Mouse (Mus musculus) midbrain, embryonic 15.5 days (tissue): ENCODE data around the gene Zfp146. TPM values are rescaled to one million over a fixed set of nuclear protein-coding genes. Genes with fewer than 3 reads are reported as not detected.
A peak's percentile ranks its signal among the peaks of the same experiment; 100 is the strongest.
"Not testable (repeated sequence)": the region's sequence is repeated elsewhere in the genome, so short reads cannot be mapped to it uniquely, and the experiment has no call there.

Source experiments
- ATAC-seq: fragments of 200-750 bp; cut with Nextera tagmentation; replicated peaks from 2 replicates; pipeline ENCODE4 v1.8.0; 2017; ENCODE audit warnings: moderate TSS enrichment
- H3K27ac ChIP-seq: fragments of 300-500 bp; sonication (generic); 2 replicates; pipeline ENCODE4 v1.5.1; 2015; ENCODE audit warnings: mild to moderate bottlenecking, inconsistent platforms
- H3K27me3 ChIP-seq: fragments of 300-500 bp; sonication (generic); replicated peaks from 2 replicates; pipeline ENCODE4 v1.6.1; 2015; ENCODE audit warnings: inconsistent platforms
- H3K36me3 ChIP-seq: fragments of 300-500 bp; sonication (generic); replicated peaks from 2 replicates; pipeline ENCODE4 v1.6.1; 2015; ENCODE audit warnings: inconsistent platforms
- H3K4me1 ChIP-seq: fragments of 300-500 bp; sonication (generic); 2 replicates; pipeline ENCODE4 v1.6.1; 2015; ENCODE audit warnings: inconsistent platforms
- H3K4me2 ChIP-seq: fragments of 300-500 bp; sonication (generic); 2 replicates; pipeline ENCODE4 v1.6.1; 2015; ENCODE audit warnings: inconsistent platforms, mild to moderate bottlenecking, moderate library complexity
- H3K4me3 ChIP-seq: fragments of 300-500 bp; sonication (generic); 2 replicates; pipeline ENCODE4 v1.5.1; 2015; ENCODE audit warnings: mild to moderate bottlenecking, inconsistent platforms
- H3K9ac ChIP-seq: fragments of 300-500 bp; sonication (generic); 2 replicates; pipeline ENCODE4 v1.6.1; 2015; ENCODE audit warnings: mild to moderate bottlenecking, inconsistent platforms
- H3K9me3 ChIP-seq: fragments of 300-500 bp; sonication (generic); 2 replicates; pipeline ENCODE4 v1.6.1; 2016; ENCODE audit warnings: inconsistent platforms
- WGBS: fragments of 180-500 bp; shearing (Covaris S2); methylation state at CpG from one replicate; pipeline ENCODE4 v1.1.7; 2015; ENCODE audit warnings: mixed read lengths; 5-methylcytosine and 5-hydroxymethylcytosine counted together
- polyA plus RNA-seq: library from polyadenylated mRNA; unstranded; fragments of >200 nt; fragmentation: Nextera tagmentation; extraction: Ambion mirVana; gene quantifications from 2 replicates; pipeline ENCODE4 v1.2.1, GENCODE M21; 2015

Zfp146 gene
- polyA plus RNA-seq, 1 experiment from 2014 or later, result 15.4 TPM

DNA sequence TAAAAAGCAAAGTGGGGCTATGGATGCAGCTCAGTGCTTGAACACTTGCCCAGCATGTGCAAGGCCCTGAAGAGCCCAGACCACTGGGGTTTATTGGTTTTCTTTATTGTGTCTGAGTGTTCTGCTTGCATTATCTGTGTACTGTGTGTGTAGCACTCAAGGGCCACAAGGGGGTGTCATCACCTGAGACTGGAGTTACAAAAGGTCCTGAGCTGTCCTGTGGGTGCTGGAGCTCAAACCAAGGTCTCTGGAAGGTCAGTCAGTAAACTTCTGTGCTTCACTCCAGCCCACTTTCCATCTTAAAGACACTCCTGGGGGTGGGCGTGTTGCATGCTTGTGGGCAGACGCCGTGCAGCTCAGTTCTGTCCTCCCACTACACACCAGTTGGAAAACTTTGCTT is 14.0 kb downstream of the Zfp146 start:
- no peak overlapping the region for H3K9ac ChIP-seq
- 100% methylated on average over 3 of the region's 3 CpGs for WGBS
- peaks cover 39% of the 10 kb centered on the region for H3K9me3 ChIP-seq
- no peaks in the 10 kb centered on the region for H3K27me3 ChIP-seq
- ATAC-seq, result no peak
- no peaks in the 10 kb centered on the region for H3K4me1 ChIP-seq
- H3K4me3 ChIP-seq, result no peak overlapping the region
- peaks cover 53% of the 10 kb centered on the region for H3K36me3 ChIP-seq
- H3K4me2 ChIP-seq, result no peak overlapping the region
- no peak overlapping the region for H3K27ac ChIP-seq

DNA sequence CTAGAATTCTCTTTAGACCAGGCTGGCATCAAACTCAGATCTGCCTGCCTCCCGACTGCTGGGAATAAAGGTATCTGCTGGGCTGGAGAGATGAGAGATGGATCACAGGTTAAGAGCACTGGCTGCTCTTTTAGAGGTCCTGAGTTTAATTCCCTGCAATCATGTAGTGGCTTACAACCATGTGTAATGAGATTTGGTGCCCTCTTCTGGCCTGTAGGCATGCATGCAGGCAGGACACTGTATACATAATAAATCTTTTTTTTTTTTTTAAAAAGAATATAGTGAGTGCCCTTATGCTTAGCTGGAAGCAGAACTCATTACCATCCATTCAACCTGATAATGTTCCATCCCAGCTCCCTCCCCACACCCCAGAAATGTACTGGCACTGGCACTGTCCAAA is 15.5 kb downstream of the Zfp146 start:
- ATAC-seq, result no peak
- Histone ChIP-seq H3K4me1 (no peaks in the 10 kb centered on the region), H3K36me3 (peaks cover 45% of the 10 kb centered on the region), H3K27ac (no peak overlapping the region), H3K4me2 (no peak overlapping the region), H3K9me3 (peaks cover 43% of the 10 kb centered on the region), H3K27me3 (no peaks in the 10 kb centered on the region), H3K9ac (no peak overlapping the region), H3K4me3 (no peak overlapping the region)
- WGBS, result 93% methylated on average over 1 of the region's 1 CpGs

DNA sequence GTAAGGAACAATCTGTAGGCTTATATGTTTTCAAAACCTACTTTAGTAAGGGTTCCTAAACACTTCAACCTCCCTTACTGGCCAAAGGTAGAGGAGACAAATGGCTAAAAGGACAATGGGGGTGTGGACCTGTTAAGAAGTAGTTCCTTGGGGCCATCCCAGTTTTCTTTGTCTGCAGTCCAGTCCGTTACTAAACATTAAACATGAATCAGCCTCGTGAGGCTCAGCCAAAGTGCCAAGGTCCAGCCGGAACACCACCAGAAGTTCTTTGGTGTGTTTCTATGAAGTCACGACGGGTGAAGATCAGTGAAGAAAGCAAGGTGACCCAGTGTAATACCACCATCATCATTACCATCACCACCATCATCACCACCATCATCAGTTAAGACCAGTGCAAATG is 22.5 kb downstream of the Zfp146 start:
- Histone ChIP-seq H3K4me3 (no peak overlapping the region), H3K36me3 (peaks cover 5% of the 10 kb centered on the region), H3K27me3 (no peaks in the 10 kb centered on the region), H3K9ac (no peak overlapping the region), H3K27ac (no peak overlapping the region), H3K4me2 (no peak overlapping the region), H3K9me3 (peaks cover 22% of the 10 kb centered on the region), H3K4me1 (peaks cover 8% of the 10 kb centered on the region; the same call in 1 of the 2 replicates)
- ATAC-seq, result no peak
- WGBS, result 96% methylated on average over 5 of the region's 5 CpGs

DNA sequence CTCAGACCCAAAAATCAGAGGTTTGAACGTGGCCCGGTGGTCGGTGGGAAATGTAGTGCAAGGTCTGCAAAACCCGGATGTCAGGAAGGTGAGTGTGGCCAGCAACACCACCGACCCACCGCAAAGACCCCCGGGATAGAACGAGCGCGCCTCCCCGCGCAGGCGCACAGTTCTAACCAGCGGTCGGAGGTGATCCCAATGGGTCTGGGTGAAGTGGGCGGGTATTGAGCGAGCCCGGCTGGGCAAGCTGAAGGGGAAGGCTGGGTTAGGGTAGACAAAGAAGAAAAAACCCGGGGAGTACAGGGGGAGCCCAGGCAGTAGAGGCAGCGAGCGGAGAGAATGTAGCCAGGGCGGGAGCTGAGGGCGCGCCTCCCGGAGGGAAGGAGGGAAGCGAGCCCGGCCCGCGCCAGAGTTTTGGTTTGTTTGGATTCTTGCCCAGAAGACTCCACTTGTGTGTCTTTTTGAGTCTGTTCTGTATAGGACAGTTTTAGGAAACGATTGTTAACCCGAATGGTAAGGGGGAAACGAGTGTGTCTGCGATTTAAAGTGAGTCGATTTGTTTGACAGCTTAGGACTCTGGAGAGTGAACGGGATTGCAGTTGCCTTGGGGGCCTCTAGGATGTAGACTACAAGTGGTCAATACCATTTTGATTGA is 25.9 kb downstream of the Zfp146 start:
- ATAC-seq, result peak; percentile 97
- H3K27ac ChIP-seq, result peak overlapping the region; percentile 90
- H3K36me3 ChIP-seq, result no peaks in the 10 kb centered on the region; the same call in 1 of the 2 replicates
- peak overlapping the region; percentile 65 for H3K4me2 ChIP-seq
- 2% methylated on average over 35 of the region's 35 CpGs for WGBS
- H3K9ac ChIP-seq, result peak overlapping the region; percentile 67
- H3K4me3 ChIP-seq, result peak overlapping the region; percentile 74
- 0 out of 2 replicates have a peak, but pooled peaks cover 2% of the 10 kb centered on the region for H3K9me3 ChIP-seq
- H3K27me3 ChIP-seq, result no peaks in the 10 kb centered on the region
- peaks cover 8% of the 10 kb centered on the region; the same call in 1 of the 2 replicates for H3K4me1 ChIP-seq

DNA sequence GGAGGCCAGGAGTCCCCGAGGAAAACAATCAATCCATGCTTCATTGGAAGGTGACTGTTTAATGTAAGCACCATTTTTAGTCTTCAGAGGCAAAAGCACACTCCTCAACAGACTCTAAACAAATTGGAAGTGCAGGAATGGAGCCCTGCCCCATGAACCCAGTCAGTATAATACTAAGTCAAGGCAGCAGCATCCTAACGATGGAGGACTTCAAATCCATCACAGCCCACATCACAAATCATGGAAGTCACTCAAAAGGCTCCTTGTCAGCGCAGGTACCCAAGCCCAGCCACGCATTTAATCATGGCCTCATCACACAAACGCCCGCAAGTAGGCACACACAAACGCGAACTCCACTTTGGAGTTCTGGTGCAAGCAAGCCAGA is 26.4 kb downstream of the Zfp146 start:
- H3K36me3 ChIP-seq, result no peaks in the 10 kb centered on the region; the same call in 1 of the 2 replicates
- peak overlapping the region; percentile 67 for H3K9ac ChIP-seq
- no peaks in the 10 kb centered on the region for H3K9me3 ChIP-seq
- peaks cover 8% of the 10 kb centered on the region; the same call in 1 of the 2 replicates for H3K4me1 ChIP-seq
- WGBS, result 18% methylated on average over 8 of the region's 8 CpGs
- H3K27me3 ChIP-seq, result no peaks in the 10 kb centered on the region
- H3K4me3 ChIP-seq, result peak overlapping the region; percentile 74
- H3K4me2 ChIP-seq, result peak overlapping the region; percentile 65
- peak overlapping the region; percentile 90 for H3K27ac ChIP-seq
- peak; percentile 59 for ATAC-seq

DNA sequence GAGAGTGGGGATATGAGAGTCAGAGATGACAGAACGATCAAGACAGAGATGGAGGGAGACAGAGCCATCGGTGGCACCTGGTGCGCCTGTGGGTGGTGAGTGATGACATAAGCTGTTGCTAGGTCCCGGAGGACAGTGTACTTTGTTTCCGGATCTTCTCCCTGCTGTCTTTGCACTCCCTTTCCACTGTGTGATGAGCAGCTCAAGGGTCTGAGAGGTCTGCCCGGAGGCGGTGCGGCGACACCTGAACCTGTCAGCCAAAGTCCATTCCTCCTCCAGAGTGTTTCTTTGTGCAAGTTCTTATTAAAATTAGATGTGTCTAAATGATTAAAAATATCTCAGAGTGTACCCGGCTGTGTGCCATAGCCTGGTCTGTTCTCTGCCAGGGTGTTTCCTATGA is 32.7 kb downstream of the Zfp146 start:
- no peak for ATAC-seq
- no peaks in the 10 kb centered on the region for H3K9me3 ChIP-seq
- no peak overlapping the region for H3K9ac ChIP-seq
- H3K4me1 ChIP-seq, result no peaks in the 10 kb centered on the region
- H3K27ac ChIP-seq, result no peak overlapping the region
- H3K36me3 ChIP-seq, result peaks cover 21% of the 10 kb centered on the region
- no peak overlapping the region for H3K4me3 ChIP-seq
- WGBS, result 91% methylated on average over 10 of the region's 10 CpGs
- no peaks in the 10 kb centered on the region for H3K27me3 ChIP-seq
- H3K4me2 ChIP-seq, result no peak overlapping the region

DNA sequence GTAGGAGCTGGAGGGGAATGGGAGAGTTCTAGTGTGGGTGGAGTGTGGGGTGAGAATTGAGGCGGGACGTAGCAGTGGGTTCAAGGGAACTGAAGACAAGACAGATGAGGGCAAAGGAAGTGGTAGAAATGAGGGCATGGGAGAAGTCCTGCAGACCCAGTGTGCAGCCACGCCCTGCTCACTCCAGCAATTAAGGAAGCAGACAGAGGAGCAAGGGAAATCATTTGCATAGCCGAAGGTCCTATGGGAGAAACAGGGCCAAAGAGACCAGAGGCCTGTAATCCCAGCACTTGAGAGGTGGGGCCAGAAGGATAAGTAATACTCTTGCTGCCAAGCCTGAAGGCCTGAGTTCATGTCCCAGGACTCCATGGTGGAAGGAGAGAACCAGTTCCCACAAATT is 37.2 kb downstream of the Zfp146 start:
- Histone ChIP-seq H3K27me3 (no peaks in the 10 kb centered on the region), H3K9ac (no peak overlapping the region), H3K4me2 (no peak overlapping the region), H3K36me3 (peaks cover 44% of the 10 kb centered on the region), H3K4me3 (no peak overlapping the region), H3K27ac (no peak overlapping the region), H3K4me1 (no peaks in the 10 kb centered on the region), H3K9me3 (no peaks in the 10 kb centered on the region)
- ATAC-seq, result no peak
- WGBS, result 94% methylated on average over 4 of the region's 4 CpGs

DNA sequence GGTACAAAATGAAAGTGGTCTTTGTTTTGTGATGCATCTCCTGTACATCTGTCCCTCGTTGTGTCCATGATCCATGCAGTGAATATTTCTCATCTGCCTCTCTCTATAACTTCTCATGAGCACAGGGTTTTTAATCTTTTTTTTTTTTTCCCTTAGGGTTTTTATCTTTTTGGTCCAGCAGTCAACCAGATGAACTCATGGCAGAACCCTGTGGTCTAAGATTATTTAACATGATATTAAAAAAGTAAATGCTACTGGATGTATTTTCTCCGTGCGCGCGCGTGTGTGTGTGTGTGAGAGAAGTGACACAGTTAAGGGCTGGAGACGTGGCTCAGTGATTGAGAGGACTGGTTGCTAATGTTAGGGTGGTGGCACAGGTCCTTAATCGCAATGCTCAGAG is 39.6 kb downstream of the Zfp146 start:
- no peak overlapping the region for H3K4me3 ChIP-seq
- H3K9me3 ChIP-seq, result no peaks in the 10 kb centered on the region
- WGBS, result 96% methylated on average over 8 of the region's 8 CpGs
- H3K4me1 ChIP-seq, result no peaks in the 10 kb centered on the region
- H3K27me3 ChIP-seq, result no peaks in the 10 kb centered on the region
- H3K27ac ChIP-seq, result no peak overlapping the region
- no peak overlapping the region for H3K4me2 ChIP-seq
- H3K9ac ChIP-seq, result no peak overlapping the region
- ATAC-seq, result no peak
- H3K36me3 ChIP-seq, result peaks cover 40% of the 10 kb centered on the region

DNA sequence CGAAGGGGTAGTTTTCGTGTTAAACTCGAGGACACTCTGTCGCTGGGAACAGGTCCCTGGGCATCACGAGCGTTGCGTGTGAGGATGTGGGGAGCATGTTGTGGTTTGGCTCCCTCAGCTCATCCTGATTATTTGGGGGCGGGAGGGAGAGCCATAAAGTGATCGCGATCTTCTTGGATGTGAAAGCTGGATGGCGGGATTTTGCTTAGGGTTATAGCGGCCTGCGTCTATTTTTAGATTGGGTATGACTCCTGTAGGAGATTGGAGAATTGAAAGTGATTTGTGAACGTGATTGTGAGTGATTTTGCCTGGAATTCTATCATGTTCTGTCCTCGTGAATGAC is 47.4 kb downstream of the Zfp146 start:
- Histone ChIP-seq H3K4me3 (peak overlapping the region; percentile 93), H3K4me2 (peak overlapping the region; percentile 65), H3K27ac (peak overlapping the region; percentile 88), H3K4me1 (peaks cover 6% of the 10 kb centered on the region), H3K9me3 (no peaks in the 10 kb centered on the region), H3K9ac (peak overlapping the region; percentile 87), H3K36me3 (no peaks in the 10 kb centered on the region), H3K27me3 (no peaks in the 10 kb centered on the region)
- ATAC-seq, result peak; percentile 37; the same call in 1 of the 2 replicates
- 5% methylated on average over 15 of the region's 15 CpGs for WGBS

DNA sequence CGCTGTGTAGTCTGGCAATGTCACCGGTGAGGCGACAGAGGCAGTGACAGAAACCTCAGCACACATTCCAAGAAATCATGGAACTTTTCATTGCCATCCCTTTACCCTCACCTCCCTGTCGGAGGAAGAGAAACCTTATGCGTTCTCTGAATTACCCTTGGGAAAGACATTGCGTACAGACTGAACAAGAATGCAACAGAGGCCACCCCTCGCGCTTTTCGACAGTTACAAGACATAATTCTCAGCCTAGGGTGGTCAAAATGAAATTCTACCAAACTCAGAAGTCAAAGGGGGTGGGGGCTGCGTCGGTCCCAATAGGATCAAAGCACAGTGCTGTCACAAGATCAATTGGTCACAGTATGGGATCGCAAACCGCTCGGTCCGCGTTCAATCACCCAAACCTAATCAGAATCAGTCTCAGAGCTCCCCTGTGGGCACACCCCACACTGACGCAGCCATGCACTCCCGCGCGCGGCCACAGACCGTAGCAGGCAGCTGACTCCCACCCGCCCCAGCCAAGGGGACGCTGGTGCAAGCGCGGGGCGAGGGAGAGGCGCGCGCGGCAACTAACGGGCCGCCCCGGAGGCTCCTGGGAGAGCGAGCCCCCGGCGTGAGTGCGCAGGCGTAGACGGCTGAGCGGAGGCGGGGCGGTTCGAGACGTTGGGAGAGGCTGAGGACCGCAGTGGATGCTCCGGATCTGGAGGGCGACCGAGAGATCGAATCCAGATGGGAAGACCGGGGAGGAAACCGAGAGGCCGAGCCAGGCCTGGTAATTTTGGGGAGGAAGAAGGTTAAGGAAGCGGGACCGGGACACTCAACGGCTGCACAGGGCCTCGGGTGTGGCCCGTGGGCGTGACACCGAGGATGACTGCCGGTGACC is 48.0 kb downstream of the Zfp146 start, which contains the start of gene Zfp382:
Zfp382 (plus strand) TSS at position 635 of the 880 bp plus-strand sequence.
- Histone ChIP-seq H3K9ac (peak within 1 kb of the TSS; percentile 87), H3K4me2 (peak within 1 kb of the TSS; percentile 65), H3K36me3 (no peaks in the 10 kb centered on the region), H3K27ac (peak within 1 kb of the TSS; percentile 88), H3K9me3 (no peaks in the 10 kb centered on the region), H3K4me1 (peaks cover 6% of the 10 kb centered on the region), H3K27me3 (no peaks in the 10 kb centered on the region), H3K4me3 (peak within 1 kb of the TSS; percentile 93)
- ATAC-seq, result peak; percentile 96
- under 1% methylated on average over 57 of the region's 61 CpGs for WGBS

DNA sequence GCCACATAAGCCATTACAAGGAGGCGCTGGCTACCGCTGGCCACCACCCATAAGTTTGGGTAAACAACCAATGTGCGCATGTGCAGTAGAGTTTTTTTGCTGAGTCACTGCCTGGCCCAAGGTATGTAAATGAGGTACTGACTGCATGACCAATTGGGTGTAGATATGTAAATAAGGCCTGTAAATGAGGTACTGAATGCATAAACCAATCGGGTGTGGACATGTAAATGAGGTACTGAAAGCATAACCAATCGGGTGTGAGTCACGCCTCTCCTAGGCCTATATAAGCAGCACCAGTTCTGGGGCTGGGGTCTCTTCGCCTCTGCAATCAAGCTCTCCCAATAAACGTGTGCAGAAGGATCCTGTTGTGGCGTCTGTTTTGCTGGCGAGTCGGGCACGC is 51.6 kb downstream of the Zfp146 start:
- not testable (repeated sequence) for H3K4me2 ChIP-seq, H3K4me3 ChIP-seq, H3K27ac ChIP-seq, H3K27me3 ChIP-seq, H3K4me1 ChIP-seq, H3K36me3 ChIP-seq, H3K9ac ChIP-seq, ATAC-seq, H3K9me3 ChIP-seq
- WGBS, result 91% methylated on average over 12 of the region's 12 CpGs

DNA sequence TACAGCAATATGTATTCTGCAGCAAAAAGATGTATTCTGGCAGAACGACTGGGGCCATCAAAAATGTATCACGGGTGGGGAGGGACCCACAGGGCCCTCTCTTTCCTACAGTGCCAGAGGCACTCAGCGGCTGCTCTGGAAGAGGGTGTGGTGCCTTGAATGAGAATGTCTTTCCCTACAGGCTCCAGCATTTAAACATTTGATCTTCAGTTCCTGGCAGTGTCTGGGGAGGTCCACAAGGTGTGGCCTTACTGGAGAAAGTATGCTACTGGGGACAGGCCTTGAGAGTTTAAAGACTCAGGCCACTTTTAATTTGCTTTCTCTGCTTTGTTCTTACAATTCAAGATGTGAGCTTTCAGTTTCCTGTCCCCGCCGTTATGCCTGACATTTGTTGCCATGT is 53.5 kb downstream of the Zfp146 start:
- no peak overlapping the region for H3K27ac ChIP-seq
- no peak overlapping the region for H3K9ac ChIP-seq
- 98% methylated on average over 5 of the region's 5 CpGs for WGBS
- no peaks in the 10 kb centered on the region for H3K36me3 ChIP-seq
- no peak overlapping the region for H3K4me2 ChIP-seq
- H3K4me1 ChIP-seq, result no peaks in the 10 kb centered on the region
- H3K9me3 ChIP-seq, result no peaks in the 10 kb centered on the region
- no peak overlapping the region for H3K4me3 ChIP-seq
- no peaks in the 10 kb centered on the region for H3K27me3 ChIP-seq
- no peak for ATAC-seq
